In the genomic region with DNA sequence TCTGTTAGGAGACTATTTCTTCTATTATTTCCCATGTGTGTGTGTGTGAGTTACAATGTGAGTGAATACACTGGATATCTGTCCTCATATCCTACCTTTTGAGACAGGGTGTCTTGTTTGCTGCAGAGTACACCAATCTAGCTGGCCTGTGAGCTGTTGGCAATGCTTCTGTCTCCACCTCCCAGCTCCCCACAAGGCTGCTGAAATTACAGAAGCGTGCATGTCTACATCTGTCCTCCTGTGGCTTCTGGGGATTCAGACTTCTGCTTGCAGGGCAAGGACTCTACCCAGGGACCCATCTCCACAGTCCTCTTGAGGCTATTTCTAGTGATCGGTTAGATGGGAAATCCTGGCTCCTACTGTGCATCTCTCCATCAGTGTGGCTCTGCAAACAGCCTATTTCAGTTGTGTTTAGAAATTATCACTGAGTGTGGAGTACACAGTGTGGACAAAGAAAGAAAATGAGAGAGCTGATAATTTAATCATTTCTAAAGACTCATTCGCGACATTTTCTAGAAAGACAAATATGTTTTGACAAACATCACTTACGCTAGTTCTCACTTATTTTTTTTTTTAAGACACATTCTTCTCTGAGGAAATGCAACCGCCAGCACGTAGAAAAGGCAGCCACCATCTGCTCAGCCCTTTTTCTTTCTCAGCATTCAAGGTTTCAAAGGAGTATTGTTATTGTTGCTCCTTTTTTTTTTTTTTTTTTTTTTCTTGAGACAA, we compare ENCODE assay signal across 24 mouse cellular contexts.
DNase-seq lines count a peak whose midpoint lies in the region; ATAC-seq and TF ChIP-seq lines count a peak whose summit lies in the region.
"Had no signal": no experiment of that assay in that cellular context is flagged by ENCODE, and none has a peak within 500 bp of the region (broad histone marks: within the 10 kb centered on the region; RNA-seq: fewer than 3 reads in every experiment).

No protein-coding gene starts in this region.

- peak; percentile 84 for ATAC-seq in forebrain, embryonic 13.5 days
- ATAC-seq in hindbrain, embryonic 15.5 days (ENCODE audit: low FRiP score, low read depth) = no peak
- no peak for ATAC-seq in hindbrain, postnatal 0 days
- 0 out of 2 replicates have a peak, but pooled peaks have one; percentile 4 for ATAC-seq in midbrain, embryonic 12.5 days (ENCODE audit: low FRiP score, low read depth)
- no peak for ATAC-seq in midbrain, embryonic 15.5 days (replicated peaks)
- ATAC-seq in neural tube, embryonic 15.5 days (ENCODE audit: low FRiP score) = 0 out of 2 replicates have a peak, but pooled peaks have one; percentile 35
- ATAC-seq: activated CD4-positive, CD25-positive, alpha-beta regulatory T cell, adult 4 months; intestine, postnatal 0 days had no signal

- H3K4me2 ChIP-seq in forebrain, embryonic 13.5 days = no peak overlapping the region
- H3K4me2 ChIP-seq in hindbrain, embryonic 15.5 days = no peak overlapping the region
- H3K4me2 ChIP-seq in hindbrain, postnatal 0 days (ENCODE audit: low read depth, low read length) = no peak overlapping the region
- H3K4me2 ChIP-seq in midbrain, embryonic 12.5 days (replicated peaks) = no peak overlapping the region
- H3K4me2 ChIP-seq in midbrain, embryonic 15.5 days = no peak overlapping the region
- no peak overlapping the region for H3K4me2 ChIP-seq in neural tube, embryonic 15.5 days
- H3K4me2 ChIP-seq: heart, embryonic 13.5 days; liver, embryonic 13.5 days; neural tube, embryonic 12.5 days; stomach, embryonic 15.5 days had no signal

- no peaks in the 10 kb centered on the region for H3K36me3 ChIP-seq in forebrain, embryonic 13.5 days (ENCODE audit: poor library complexity, severe bottlenecking)
- H3K36me3 ChIP-seq in forebrain, embryonic 10.5 days (replicated peaks) = no peaks in the 10 kb centered on the region
- H3K36me3 ChIP-seq in hindbrain, embryonic 15.5 days = no peaks in the 10 kb centered on the region
- H3K36me3 ChIP-seq in hindbrain, postnatal 0 days (ENCODE audit: insufficient read depth, low read length) = no peaks in the 10 kb centered on the region
- no peaks in the 10 kb centered on the region for H3K36me3 ChIP-seq in midbrain, embryonic 12.5 days
- H3K36me3 ChIP-seq in midbrain, embryonic 15.5 days (replicated peaks) = no peaks in the 10 kb centered on the region
- no peaks in the 10 kb centered on the region for H3K36me3 ChIP-seq in neural tube, embryonic 15.5 days
- H3K36me3 ChIP-seq: liver, embryonic 13.5 days; neural tube, embryonic 12.5 days; stomach, embryonic 15.5 days had no signal

- TF ChIP-seq CTCF in hindbrain, postnatal 0 days (IDR thresholded peaks at IDR 0.05; ENCODE audit: low read depth) = no peak

- 45% methylated on average over 7 of the region's 7 CpGs for WGBS in forebrain, embryonic 13.5 days
- 83% methylated on average over 7 of the region's 7 CpGs for WGBS in forebrain, embryonic 10.5 days
- 54% methylated on average over 7 of the region's 7 CpGs for WGBS in hindbrain, embryonic 15.5 days
- 56% methylated on average over 7 of the region's 7 CpGs for WGBS in hindbrain, postnatal 0 days
- WGBS in midbrain, embryonic 12.5 days = 77% methylated on average over 7 of the region's 7 CpGs
- WGBS in midbrain, embryonic 15.5 days = 59% methylated on average over 7 of the region's 7 CpGs
- 62% methylated on average over 7 of the region's 7 CpGs for WGBS in neural tube, embryonic 15.5 days

- DNase-seq in forebrain, embryonic 10.5 days (ENCODE audit: extremely low spot score, low spot score) = no peak
- no peak for DNase-seq in hindbrain, postnatal 0 days (ENCODE audit: low spot score)
- DNase-seq: adrenal gland, adult 8-10 months; cerebellum, adult 9-10 months; gastrocnemius, postnatal 14 days; heart, adult 2 months; heart, postnatal 14 days; kidney, postnatal 25 days; liver, embryonic 13.5 days; lung, adult 2 months; lung, postnatal 14 days; thymus, adult 18-20 months; thymus, postnatal 36 days had no signal

- H3K27ac ChIP-seq in forebrain, embryonic 13.5 days = peak overlapping the region; percentile 49
- no peak overlapping the region for H3K27ac ChIP-seq in forebrain, embryonic 10.5 days
- H3K27ac ChIP-seq in hindbrain, embryonic 15.5 days (replicated peaks) = 0 out of 2 replicates have a peak overlapping the region, but pooled peaks have one; percentile 0
- H3K27ac ChIP-seq in hindbrain, postnatal 0 days = no peak overlapping the region
- no peak overlapping the region for H3K27ac ChIP-seq in midbrain, embryonic 12.5 days (replicated peaks)
- no peak overlapping the region for H3K27ac ChIP-seq in midbrain, embryonic 15.5 days
- no peak overlapping the region; the same call in 1 of the 2 replicates for H3K27ac ChIP-seq in neural tube, embryonic 15.5 days (replicated peaks)
- H3K27ac ChIP-seq: heart, adult 2 months; heart, embryonic 13.5 days; layer of hippocampus, adult 2 months; liver, embryonic 13.5 days; neural tube, embryonic 12.5 days; stomach, embryonic 15.5 days had no signal

- H3K4me3 ChIP-seq in forebrain, embryonic 13.5 days = no peak overlapping the region
- H3K4me3 ChIP-seq in forebrain, embryonic 10.5 days = no peak overlapping the region
- no peak overlapping the region for H3K4me3 ChIP-seq in hindbrain, embryonic 15.5 days
- no peak overlapping the region for H3K4me3 ChIP-seq in hindbrain, postnatal 0 days (ENCODE audit: low read length)
- H3K4me3 ChIP-seq in midbrain, embryonic 12.5 days = no peak overlapping the region
- no peak overlapping the region for H3K4me3 ChIP-seq in midbrain, embryonic 15.5 days
- H3K4me3 ChIP-seq in neural tube, embryonic 15.5 days (replicated peaks) = no peak overlapping the region
- H3K4me3 ChIP-seq: heart, adult 2 months; heart, embryonic 13.5 days; layer of hippocampus, adult 2 months; liver, embryonic 13.5 days; neural tube, embryonic 12.5 days; stomach, embryonic 15.5 days had no signal

- no peak overlapping the region for H3K9ac ChIP-seq in forebrain, embryonic 13.5 days
- H3K9ac ChIP-seq in hindbrain, embryonic 15.5 days = no peak overlapping the region
- no peak overlapping the region for H3K9ac ChIP-seq in hindbrain, postnatal 0 days (replicated peaks; ENCODE audit: low read length)
- H3K9ac ChIP-seq in midbrain, embryonic 12.5 days (replicated peaks) = no peak overlapping the region
- no peak overlapping the region for H3K9ac ChIP-seq in midbrain, embryonic 15.5 days
- H3K9ac ChIP-seq in neural tube, embryonic 15.5 days (replicated peaks) = no peak overlapping the region
- H3K9ac ChIP-seq: heart, embryonic 13.5 days; liver, embryonic 13.5 days; neural tube, embryonic 12.5 days; stomach, embryonic 15.5 days had no signal

- H3K4me1 ChIP-seq in forebrain, embryonic 13.5 days = peaks cover 11% of the 10 kb centered on the region
- peaks cover 7% of the 10 kb centered on the region; the same call in 1 of the 2 replicates for H3K4me1 ChIP-seq in forebrain, embryonic 10.5 days
- H3K4me1 ChIP-seq in hindbrain, embryonic 15.5 days (replicated peaks) = no peaks in the 10 kb centered on the region
- H3K4me1 ChIP-seq in hindbrain, postnatal 0 days (ENCODE audit: insufficient read depth, low read length) = no peaks in the 10 kb centered on the region
- 0 out of 2 replicates have a peak, but pooled peaks cover 6% of the 10 kb centered on the region for H3K4me1 ChIP-seq in midbrain, embryonic 12.5 days
- no peaks in the 10 kb centered on the region for H3K4me1 ChIP-seq in midbrain, embryonic 15.5 days
- H3K4me1 ChIP-seq in neural tube, embryonic 15.5 days = no peaks in the 10 kb centered on the region
- H3K4me1 ChIP-seq: heart, embryonic 13.5 days; liver, embryonic 13.5 days; neural tube, embryonic 12.5 days; stomach, embryonic 15.5 days had no signal

- H3K27me3 ChIP-seq in forebrain, embryonic 13.5 days = no peaks in the 10 kb centered on the region
- H3K27me3 ChIP-seq in forebrain, embryonic 10.5 days (ENCODE audit: poor library complexity, severe bottlenecking) = no peaks in the 10 kb centered on the region
- H3K27me3 ChIP-seq in hindbrain, embryonic 15.5 days = no peaks in the 10 kb centered on the region
- no peaks in the 10 kb centered on the region for H3K27me3 ChIP-seq in hindbrain, postnatal 0 days (ENCODE audit: insufficient read depth, low read length)
- H3K27me3 ChIP-seq in midbrain, embryonic 12.5 days = no peaks in the 10 kb centered on the region
- H3K27me3 ChIP-seq in midbrain, embryonic 15.5 days (replicated peaks) = no peaks in the 10 kb centered on the region
- H3K27me3 ChIP-seq in neural tube, embryonic 15.5 days (replicated peaks) = no peaks in the 10 kb centered on the region
- H3K27me3 ChIP-seq: heart, embryonic 13.5 days; liver, embryonic 13.5 days; neural tube, embryonic 12.5 days; stomach, embryonic 15.5 days had no signal

- no peaks in the 10 kb centered on the region for H3K9me3 ChIP-seq in forebrain, embryonic 13.5 days (replicated peaks)
- no peaks in the 10 kb centered on the region for H3K9me3 ChIP-seq in forebrain, embryonic 10.5 days
- no peaks in the 10 kb centered on the region for H3K9me3 ChIP-seq in hindbrain, embryonic 15.5 days
- no peaks in the 10 kb centered on the region for H3K9me3 ChIP-seq in hindbrain, postnatal 0 days (ENCODE audit: low read length)
- no peaks in the 10 kb centered on the region for H3K9me3 ChIP-seq in midbrain, embryonic 12.5 days
- H3K9me3 ChIP-seq in midbrain, embryonic 15.5 days = no peaks in the 10 kb centered on the region
- no peaks in the 10 kb centered on the region for H3K9me3 ChIP-seq in neural tube, embryonic 15.5 days (replicated peaks)
- H3K9me3 ChIP-seq: heart, embryonic 13.5 days; liver, embryonic 13.5 days; neural tube, embryonic 12.5 days; stomach, embryonic 15.5 days had no signal

Comparison
In these comparisons a context has a peak if more than half of its experiments do, and no peak if none do; other contexts are left out.
1. ATAC-seq: peak in forebrain, embryonic 13.5 days (single experiment), midbrain, embryonic 12.5 days (single experiment) and neural tube, embryonic 15.5 days (single experiment); none in hindbrain, embryonic 15.5 days (single experiment), hindbrain, postnatal 0 days (single experiment) and midbrain, embryonic 15.5 days (single experiment).
2. H3K27ac ChIP-seq: peak in forebrain, embryonic 13.5 days (single experiment) and hindbrain, embryonic 15.5 days (single experiment); none in forebrain, embryonic 10.5 days (single experiment), hindbrain, postnatal 0 days (single experiment), midbrain, embryonic 12.5 days (single experiment), midbrain, embryonic 15.5 days (single experiment) and neural tube, embryonic 15.5 days (single experiment).